Mouse (Mus musculus) ES-E14 (cell line): ENCODE measurements around the gene Otogl. TPM values are rescaled to one million over a fixed set of nuclear protein-coding genes. Genes with fewer than 3 reads are reported as not detected.

Source experiments
- DNase-seq: peaks from one replicate; pipeline ENCODE4 v3.0.0-alpha.2; 2013; ENCODE audit warnings: low read depth, low spot score
- H3K27ac ChIP-seq: 2 replicates; pipeline ENCODE4 v1.5.1; 2012; ENCODE audit warnings: low read depth, mild to moderate bottlenecking, low read length, moderate library complexity, mixed read lengths; ENCODE audit not compliant: poor library complexity, insufficient read depth, severe bottlenecking
- H3K36me3 ChIP-seq: 2 replicates; pipeline ENCODE4 v1.6.1; 2012; ENCODE audit warnings: mild to moderate bottlenecking, low read length, moderate library complexity, mixed read lengths; ENCODE audit not compliant: control insufficient read depth, poor library complexity, insufficient read depth, severe bottlenecking
- H3K4me1 ChIP-seq, 2 experiments: fragments of 150-350 bp in 1 of 2; sonication (generic) in 1 of 2; 2 replicates each; pipeline ENCODE4 v1.6.1; 2012; ENCODE audit warnings: low read length in 2 of 2, mild to moderate bottlenecking in 1 of 2, mixed read lengths in 1 of 2; ENCODE audit not compliant: control insufficient read depth in 2 of 2, insufficient read depth in 2 of 2, poor library complexity in 1 of 2
- H3K4me3 ChIP-seq, 2 experiments: fragments of 150-350 bp in 1 of 2; sonication (generic) in 1 of 2; 2 replicates each; pipeline ENCODE4 v1.5.1; 2012; ENCODE audit warnings: low read length in 2 of 2, low read depth in 1 of 2, mild to moderate bottlenecking in 1 of 2, mixed read lengths in 1 of 2; ENCODE audit not compliant: insufficient read depth in 1 of 2, poor library complexity in 1 of 2, severe bottlenecking in 1 of 2
- H3K9ac ChIP-seq: 2 replicates; pipeline ENCODE4 v1.6.1; 2012; ENCODE audit warnings: low read depth, mild to moderate bottlenecking, low read length, mixed read lengths; ENCODE audit not compliant: poor library complexity, insufficient read depth, severe bottlenecking
- H3K9me3 ChIP-seq: fragments of 150-350 bp; sonication (generic); 2 replicates; pipeline ENCODE4 v1.6.1; 2012; ENCODE audit warnings: low read depth, mild to moderate bottlenecking, low read length; ENCODE audit not compliant: control insufficient read depth, insufficient read depth
- CHD2 ChIP-seq: IDR thresholded peaks from 2 replicates; pipeline ENCODE4 v1.6.1; 2014; ENCODE audit warnings: mild to moderate bottlenecking, low read depth, low read length, inconsistent platforms
- HCFC1 ChIP-seq: IDR thresholded peaks from 2 replicates; pipeline ENCODE4 v1.6.1; 2012; ENCODE audit warnings: low read length, inconsistent platforms, borderline replicate concordance; ENCODE audit not compliant: insufficient read depth
- MAFK ChIP-seq: IDR thresholded peaks from 2 replicates; pipeline ENCODE4 v1.6.1; 2014; ENCODE audit warnings: mild to moderate bottlenecking, low read depth, low read length, inconsistent platforms; ENCODE audit not compliant: insufficient read depth
- ZC3H11A ChIP-seq: IDR thresholded peaks from 2 replicates; pipeline ENCODE4 v1.6.1; 2012; ENCODE audit warnings: low read depth, mild to moderate bottlenecking, inconsistent platforms, low read length, borderline replicate concordance
- ZNF384 ChIP-seq: IDR thresholded peaks from 2 replicates; pipeline ENCODE4 v1.6.1; 2012; ENCODE audit warnings: low read depth, low read length, inconsistent platforms
- in situ Hi-C, 2 experiments: fragments of 600-800 bp; cut with MboI; formaldehyde crosslinking; loops; one replicate each; pipeline ENCODE4 v1.15.1; 2025; ENCODE audit warnings: low sequenced_read_pairs in 2 of 2, inconsistent platforms in 1 of 2; ENCODE audit not compliant: unreplicated experiment in 2 of 2
- total RNA-seq: library from RNA; depleted of rRNA; stranded (reverse); fragments of 300-350 nt; gene quantifications from 2 replicates; pipeline ENCODE4 v1.2.3, GENCODE M21; 2012; rRNA removed

The Otogl gene
- under 0.01 TPM in 1 of 2 replicates, not detected in the other for total RNA-seq

- Histone ChIP-seq H3K4me3 (no peak within 1 kb of the TSS), H3K27ac (no peak within 1 kb of the TSS), H3K4me1 (no peaks in the 10 kb centered on the region), H3K9me3 (no peaks in the 10 kb centered on the region), H3K36me3 (no peaks in the 10 kb centered on the region), H3K9ac (no peak within 1 kb of the TSS)
- in situ Hi-C loops, result no loop called here
- TF ChIP-seq ZNF384, result no peak
- no peak for TF ChIP-seq CHD2
- TF ChIP-seq ZC3H11A, result no peak
- no peak for TF ChIP-seq HCFC1
- no peak for TF ChIP-seq MAFK
- no peak for DNase-seq
These were observed at the start of gene Otogl for GRCm38 (mm10) chr10:107912084-107912573. Otogl (minus strand) TSS chr10:107912134.

- Histone ChIP-seq H3K9ac (no peak overlapping the region), H3K4me1 (no peaks in the 10 kb centered on the region), H3K4me3 (no peak overlapping the region), H3K36me3 (no peaks in the 10 kb centered on the region), H3K9me3 (no peaks in the 10 kb centered on the region), H3K27ac (no peak overlapping the region)
- no peak for TF ChIP-seq ZC3H11A
- TF ChIP-seq HCFC1, result no peak
- no peak for TF ChIP-seq ZNF384
- no peak for TF ChIP-seq CHD2
- no peak for TF ChIP-seq MAFK
- DNase-seq, result no peak
- in situ Hi-C loops, result no loop called here
These were observed 44.7 kb upstream of the Otogl start for GRCm38 (mm10) chr10:107956588-107956987.

- Histone ChIP-seq H3K9me3 (no peaks in the 10 kb centered on the region), H3K27ac (no peak overlapping the region), H3K36me3 (no peaks in the 10 kb centered on the region), H3K9ac (no peak overlapping the region), H3K4me3 (no peak overlapping the region), H3K4me1 (no peaks in the 10 kb centered on the region)
- in situ Hi-C loops, result no loop called here
- TF ChIP-seq CHD2 (no peak), HCFC1 (no peak), MAFK (no peak), ZC3H11A (no peak), ZNF384 (no peak)
- DNase-seq, result no peak
These were observed 42.5 kb upstream of the Otogl start for GRCm38 (mm10) chr10:107954444-107954843.

GRCm38 (mm10) chr10:107951596-107951995 is 39.7 kb upstream of the Otogl start:
- H3K27ac ChIP-seq, result no peak overlapping the region
- no peaks in the 10 kb centered on the region for H3K36me3 ChIP-seq
- no peaks in the 10 kb centered on the region for H3K9me3 ChIP-seq
- H3K9ac ChIP-seq, result no peak overlapping the region
- TF ChIP-seq CHD2 (no peak), ZC3H11A (no peak), ZNF384 (no peak), MAFK (no peak), HCFC1 (no peak)
- in situ Hi-C loops, result no loop called here
- H3K4me3 ChIP-seq, result no peak overlapping the region
- DNase-seq, result no peak
- no peaks in the 10 kb centered on the region for H3K4me1 ChIP-seq

- Histone ChIP-seq H3K4me3 (no peak overlapping the region), H3K9ac (no peak overlapping the region), H3K27ac (no peak overlapping the region), H3K9me3 (no peaks in the 10 kb centered on the region), H3K4me1 (no peaks in the 10 kb centered on the region), H3K36me3 (no peaks in the 10 kb centered on the region)
- in situ Hi-C loops, result no loop called here
- no peak for TF ChIP-seq HCFC1
- TF ChIP-seq MAFK, result no peak
- TF ChIP-seq ZNF384, result no peak
- TF ChIP-seq CHD2, result no peak
- TF ChIP-seq ZC3H11A, result no peak
- no peak for DNase-seq
These were observed 38.0 kb upstream of the Otogl start for GRCm38 (mm10) chr10:107949945-107950344.
